Mouse (Mus musculus): ENCODE measurements at regions not wholly inside any gene's neighbourhood (a gene's known extent, or its start where the extent isn't known, plus 50 kb on each side); places are given as distances from the start of the nearest gene placed in this dataset.
"Not testable (repeated sequence)": the region's sequence is repeated elsewhere in the genome, so short reads cannot be mapped to it uniquely, and the experiment has no call there.

DNA sequence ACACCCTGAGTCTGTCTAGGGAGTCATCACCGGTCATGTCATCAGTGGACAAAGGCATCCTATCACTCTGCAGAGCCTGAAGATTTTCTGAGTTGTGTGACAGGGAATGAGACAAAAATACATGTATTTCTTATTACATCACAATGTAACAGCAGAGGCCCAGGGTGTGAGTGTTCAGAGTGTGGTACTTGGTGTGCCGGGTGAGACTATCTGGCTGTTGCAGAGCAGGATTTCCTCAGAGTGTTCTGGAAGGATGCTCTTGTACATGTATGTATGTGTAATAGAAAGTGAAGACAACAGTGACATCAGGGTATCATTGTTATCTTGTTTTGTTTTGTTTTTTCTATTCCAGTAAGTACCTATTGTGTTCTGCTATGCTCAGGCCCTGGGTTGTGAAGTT lies 87.7 kb downstream of the Rhob start:
- DNase-seq (ENCODE audit: low spot score in 2 of 2): no peak

DNA sequence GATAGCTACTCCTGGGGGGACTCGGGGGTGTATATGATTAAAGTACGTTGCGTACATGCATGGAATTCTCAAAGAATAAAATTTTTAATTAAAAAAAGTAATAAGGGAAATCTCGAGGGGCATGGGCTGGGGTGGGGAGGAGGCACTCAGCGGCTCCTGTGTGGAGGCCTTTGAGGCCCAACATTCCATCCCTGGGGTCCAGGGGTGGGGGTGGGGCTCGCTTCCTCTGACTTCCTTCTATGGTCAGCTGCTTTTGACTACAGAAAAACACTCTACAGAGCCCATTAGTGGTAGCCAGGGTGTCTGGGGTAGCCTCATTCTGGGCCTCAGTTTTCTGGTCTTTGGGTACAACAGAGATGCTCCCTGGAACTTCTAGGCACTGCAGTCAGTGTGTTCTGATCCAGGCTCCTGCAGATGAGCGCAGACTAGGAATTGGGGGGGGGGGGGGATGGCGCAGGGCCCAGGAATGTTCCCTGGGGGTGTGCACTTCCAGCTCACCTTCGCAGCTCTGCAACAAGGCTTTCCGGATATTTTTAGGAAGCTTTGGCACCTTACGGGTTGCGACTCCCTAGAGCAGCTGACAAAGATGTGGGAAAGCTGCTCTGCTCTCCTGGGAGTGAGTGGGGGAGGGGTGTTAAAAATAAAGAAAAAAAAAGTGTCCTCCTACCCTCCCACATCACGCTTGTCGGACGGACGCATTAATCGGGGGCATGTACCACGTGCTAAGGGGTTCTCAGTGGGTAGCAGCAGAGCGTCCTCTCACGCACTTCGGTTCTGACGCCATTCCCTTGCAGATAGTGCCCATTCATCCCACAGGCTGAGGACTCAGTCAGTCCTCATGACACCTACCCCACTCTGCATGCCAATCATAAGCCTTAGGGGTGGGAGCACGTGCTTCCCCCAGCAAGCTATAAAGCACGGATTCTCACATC lies 89.1 kb downstream of the Rhob start:
- DNase-seq (ENCODE audit: low spot score in 2 of 2): peak in 1 of 2 experiments; percentile 44

DNA sequence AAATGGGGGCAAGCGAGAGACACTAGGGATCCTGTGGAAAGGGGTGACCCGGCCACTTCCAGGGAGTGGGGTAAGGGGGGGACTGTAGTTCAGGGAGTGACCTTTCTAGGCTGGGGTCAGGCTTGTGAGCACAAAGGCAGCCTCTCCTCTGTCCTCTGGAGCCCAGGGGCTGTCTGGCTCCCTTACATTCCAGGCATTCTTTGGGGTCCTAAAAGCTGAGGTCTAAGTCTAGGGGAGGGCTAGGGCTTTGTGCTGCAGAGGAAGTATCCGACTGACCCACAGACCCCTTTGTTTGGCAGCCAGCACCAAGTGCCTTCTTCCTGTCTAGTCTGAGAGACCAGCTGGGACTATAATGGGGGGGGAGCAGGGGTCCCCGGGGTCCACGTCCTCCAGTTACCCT lies 88.9 kb downstream of the Hs1bp3 start:
- no peak for DNase-seq (ENCODE audit: low spot score in 2 of 2)

DNA sequence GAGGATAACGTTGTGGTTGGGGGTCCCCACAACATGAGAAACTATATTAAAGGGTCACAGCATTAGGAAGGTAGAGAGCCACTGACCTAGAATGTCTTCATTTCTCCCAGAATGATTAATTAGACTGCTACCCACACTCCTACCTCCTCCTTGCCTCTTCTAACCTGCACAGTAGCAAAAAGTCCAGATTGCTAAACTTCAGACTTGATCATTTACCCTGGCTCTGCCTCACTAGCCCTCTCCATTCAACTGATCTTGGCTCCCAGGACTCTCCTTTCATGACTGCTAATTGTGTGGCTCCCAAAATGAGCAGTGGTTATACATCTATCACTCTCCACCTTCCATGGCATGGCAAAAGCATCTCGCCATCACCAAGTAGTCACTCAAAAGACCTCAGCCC lies 88.1 kb downstream of the Hs1bp3 start:
- DNase-seq (ENCODE audit: low spot score in 2 of 2): no peak

DNA sequence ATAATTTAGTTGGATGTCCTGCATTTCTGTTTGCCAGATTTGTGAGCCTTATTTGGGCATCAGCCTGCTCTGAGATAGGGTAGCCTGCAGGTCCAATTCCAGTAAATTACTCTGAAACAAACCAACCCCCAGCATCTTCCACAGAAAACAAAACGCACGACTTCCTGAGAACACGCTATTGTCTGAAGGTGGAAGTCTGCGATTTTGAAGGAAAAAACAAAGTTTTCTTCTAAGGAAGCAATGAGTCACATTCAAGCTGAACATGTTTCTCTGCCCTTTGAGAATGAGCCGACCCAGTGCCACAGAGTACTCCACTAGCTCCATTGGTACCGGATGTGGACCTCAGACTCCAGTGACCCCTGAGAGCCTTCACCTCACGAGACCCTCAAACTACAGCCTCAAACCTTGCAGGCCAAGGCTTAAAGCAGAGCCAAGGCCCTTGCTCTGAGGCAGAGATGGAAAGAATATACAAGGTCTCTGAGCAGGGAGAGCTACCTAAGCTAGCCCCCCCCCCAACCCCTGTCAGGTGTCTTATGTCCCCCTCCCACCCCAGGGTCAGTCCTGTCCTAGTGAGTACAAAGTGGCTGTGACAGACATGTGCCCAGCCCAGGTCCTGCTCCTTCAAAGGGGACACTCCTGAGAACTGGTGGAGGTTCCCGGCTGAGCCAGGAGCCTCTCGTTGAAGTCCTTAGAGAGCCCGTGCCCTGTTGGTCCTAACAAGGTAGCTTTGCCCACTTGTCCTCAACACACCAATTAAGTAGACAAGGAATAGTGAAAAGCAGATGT lies 87.3 kb downstream of the Hs1bp3 start:
- DNase-seq (ENCODE audit: low spot score in 2 of 2): no peak

DNA sequence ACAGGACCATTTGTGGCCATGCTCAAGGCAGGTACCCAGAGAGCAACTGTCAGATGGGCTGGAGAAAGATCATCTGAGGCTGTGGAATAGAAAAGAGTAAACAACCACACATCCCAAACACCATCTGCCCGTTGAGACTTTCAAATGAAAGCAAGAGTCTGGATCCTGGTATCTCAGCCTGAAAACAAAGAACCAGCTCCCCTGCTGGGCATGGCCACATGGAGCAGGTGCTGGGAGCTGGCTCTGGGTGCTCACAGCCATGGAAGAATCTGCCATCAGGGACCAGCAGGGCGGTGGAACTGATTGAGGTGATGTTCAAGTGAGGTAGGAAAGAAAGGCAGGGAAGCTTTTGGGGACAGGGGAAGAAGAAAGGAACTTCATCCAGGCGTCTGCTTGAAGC lies 85.6 kb downstream of the Hs1bp3 start:
- no peak for DNase-seq (ENCODE audit: low spot score in 2 of 2)

DNA sequence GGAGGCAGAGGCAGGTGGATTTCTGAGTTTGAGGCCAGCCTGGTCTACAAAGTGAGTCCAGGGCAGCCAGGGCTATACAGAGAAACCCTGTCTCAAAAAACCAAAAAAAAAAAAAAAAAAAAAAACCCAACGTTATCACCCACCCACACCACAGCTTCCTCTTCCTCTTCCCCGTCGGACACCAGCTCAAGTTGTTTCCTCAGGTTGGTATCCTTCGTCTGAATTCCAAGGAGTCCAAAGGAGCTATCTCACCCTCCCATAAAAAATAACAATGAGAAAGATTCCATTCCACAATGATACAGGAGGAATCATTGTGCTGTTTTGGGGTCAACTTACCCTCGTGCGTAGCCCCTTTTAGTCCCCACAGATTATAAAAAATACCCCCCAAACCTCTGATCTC lies 83.2 kb downstream of the Hs1bp3 start:
- not testable (repeated sequence) for DNase-seq (ENCODE audit: low spot score in 2 of 2)

DNA sequence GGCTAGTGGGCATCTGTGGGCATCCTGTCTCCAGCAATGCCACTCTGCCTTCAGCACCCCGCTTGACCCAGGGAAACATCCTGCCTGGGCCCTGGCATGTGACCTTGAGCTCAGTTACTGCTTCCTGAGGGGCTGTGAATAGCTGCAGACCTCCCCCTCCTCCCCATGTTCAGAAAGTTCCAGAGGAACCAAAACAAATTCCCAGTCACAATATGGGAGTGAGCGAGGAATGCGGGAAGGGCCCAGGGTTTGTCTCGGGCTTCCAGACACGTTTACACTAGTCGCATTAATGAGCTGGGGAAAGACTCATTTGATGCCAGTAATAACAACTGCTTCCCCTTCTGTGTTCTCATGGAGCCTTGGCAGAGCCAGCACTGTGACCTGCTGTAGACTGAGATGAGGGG lies 81.7 kb downstream of the Hs1bp3 start:
- DNase-seq (ENCODE audit: low spot score in 2 of 2): no peak

DNA sequence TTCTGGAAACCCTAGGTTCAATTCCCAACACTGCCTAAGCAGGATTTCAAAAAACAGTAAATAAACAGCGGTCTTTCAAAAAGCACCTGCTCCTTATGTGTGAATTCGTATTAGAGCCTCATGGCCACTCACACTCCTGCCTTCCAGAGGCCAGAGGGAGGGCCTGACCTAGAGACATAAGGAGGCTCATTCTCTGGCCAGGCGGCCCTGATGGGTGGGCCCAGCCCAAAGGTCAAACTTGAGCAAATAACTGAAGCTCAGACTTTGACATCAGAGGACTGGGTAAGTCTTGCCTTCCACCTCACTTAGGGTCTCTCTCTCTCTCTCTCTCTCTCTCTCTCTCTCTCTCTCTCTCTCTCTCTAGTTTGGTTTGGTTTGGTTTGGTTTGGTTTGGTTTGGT lies 80.7 kb downstream of the Hs1bp3 start:
- DNase-seq (ENCODE audit: low spot score in 2 of 2): no peak
